Mouse (Mus musculus): ENCODE measurements at regions not wholly inside any gene's neighbourhood (a gene's known extent, or its start where the extent isn't known, plus 50 kb on each side); places are given as distances from the start of the nearest gene placed in this dataset.

DNA sequence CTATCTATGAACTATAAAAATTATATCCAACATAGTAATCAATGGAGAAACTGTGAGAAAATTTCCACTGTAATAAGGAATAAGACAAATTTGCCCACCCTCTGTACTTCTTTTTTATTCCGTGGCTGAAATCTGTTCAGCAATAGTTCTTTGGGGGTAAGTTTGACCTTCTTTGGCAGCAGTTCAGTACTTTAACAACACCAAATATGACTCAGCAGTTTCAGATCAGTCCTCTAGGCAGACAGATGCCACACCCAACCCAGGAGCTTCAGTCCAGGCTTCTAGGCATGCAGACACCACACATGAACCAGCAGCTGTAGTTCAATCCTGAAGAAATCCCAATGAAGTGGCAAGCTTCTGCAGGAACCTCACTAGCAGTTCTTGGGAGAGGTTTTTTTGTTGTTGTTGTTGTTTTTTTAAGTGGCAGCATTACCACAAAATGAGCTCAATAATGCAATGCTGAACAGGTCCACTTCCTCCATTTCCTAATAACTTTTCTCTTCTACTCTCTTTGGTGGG is 88.6 kb upstream of the Adamts9 start:
- WGBS, result 83% methylated on average over 1 of the region's 1 CpGs

DNA sequence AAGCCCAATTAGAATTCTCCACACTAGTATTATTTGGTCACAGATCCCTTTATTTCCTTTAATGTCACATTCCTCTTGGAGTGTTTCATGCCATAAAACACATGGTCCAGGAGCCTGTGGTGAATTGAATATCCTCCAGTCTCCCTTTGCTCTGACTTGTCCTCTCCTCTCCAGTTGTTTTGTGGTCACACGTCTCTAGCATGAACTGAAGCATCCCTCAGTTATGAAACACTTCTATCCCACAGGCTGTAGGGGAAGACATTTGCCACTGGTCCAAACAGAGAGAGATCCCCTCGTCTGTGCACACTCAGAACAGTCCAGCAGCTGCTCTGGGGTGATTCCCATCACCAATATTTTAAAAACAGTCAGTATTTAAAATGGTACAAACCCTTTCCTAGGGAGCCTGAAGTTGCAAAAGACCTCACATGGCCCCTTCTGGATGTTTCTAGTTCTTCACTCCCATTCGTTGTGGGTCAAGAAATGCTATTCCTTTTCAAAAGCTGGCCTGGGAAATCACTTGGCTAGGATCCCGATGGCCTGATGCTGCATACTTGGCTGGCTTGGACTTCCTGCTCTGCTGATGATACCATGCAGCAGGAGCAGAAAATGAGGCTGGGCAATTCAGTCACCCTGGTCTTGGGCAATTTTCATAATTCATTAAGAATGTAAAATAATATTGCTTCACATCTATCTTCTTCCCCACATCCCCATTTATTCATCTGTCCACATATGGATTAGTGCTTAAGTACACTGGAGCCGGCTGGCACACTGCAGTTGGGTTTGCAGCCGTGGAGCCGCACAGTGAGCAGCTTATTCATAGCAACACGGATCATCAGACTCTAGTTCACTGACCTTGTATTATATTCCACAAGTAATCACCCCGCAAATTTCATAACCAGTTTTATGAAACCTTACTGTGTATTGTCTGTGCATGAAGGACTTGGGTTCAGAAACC is 83.1 kb upstream of the Adamts9 start:
- Histone ChIP-seq H3K27ac (no peak overlapping the region), H3K9me3 (no peaks in the 10 kb centered on the region), H3K4me2 (replicated peaks) (no peak overlapping the region), H3K27me3 (no peaks in the 10 kb centered on the region), H3K4me1 (peaks cover 12% of the 10 kb centered on the region), H3K36me3 (no peaks in the 10 kb centered on the region), H3K4me3 (no peak overlapping the region), H3K9ac (no peak overlapping the region)
- ATAC-seq (ENCODE audit: low FRiP score, low read depth), result no peak
- WGBS, result 57% methylated on average over 9 of the region's 9 CpGs

More for the DNA sequence above, 88.6 kb upstream of the Adamts9 start:
- H3K4me2 ChIP-seq (replicated peaks), result no peak overlapping the region
- no peaks in the 10 kb centered on the region for H3K27me3 ChIP-seq
- H3K4me3 ChIP-seq, result no peak overlapping the region
- no peak overlapping the region for H3K27ac ChIP-seq
- H3K36me3 ChIP-seq, result no peaks in the 10 kb centered on the region
- ATAC-seq (ENCODE audit: low FRiP score, low read depth), result no peak
- no peaks in the 10 kb centered on the region for H3K4me1 ChIP-seq
- H3K9me3 ChIP-seq, result no peaks in the 10 kb centered on the region
- no peak overlapping the region for H3K9ac ChIP-seq

DNA sequence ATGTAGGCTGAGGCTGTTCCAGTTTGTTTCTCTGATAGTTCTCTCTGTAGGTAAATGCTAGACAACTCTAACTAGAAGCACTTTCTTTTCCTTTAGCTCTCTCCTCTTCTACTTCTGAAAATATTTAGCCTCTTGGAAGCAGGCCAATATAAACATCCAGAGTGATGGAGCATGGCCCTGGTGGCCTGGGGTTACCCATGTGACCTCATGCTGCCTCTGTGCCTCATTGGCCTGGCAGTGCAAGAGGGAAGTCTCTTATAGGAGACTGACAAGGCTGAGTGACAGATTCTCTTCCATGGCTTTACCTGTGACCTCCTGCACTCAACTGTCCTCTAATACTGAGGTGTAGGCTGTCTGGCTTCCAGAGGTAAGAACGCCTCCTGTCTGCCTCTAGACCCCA is 71.2 kb upstream of the Adamts9 start:
- no peak overlapping the region for H3K4me3 ChIP-seq
- H3K4me1 ChIP-seq, result peaks cover 7% of the 10 kb centered on the region
- H3K9me3 ChIP-seq, result no peaks in the 10 kb centered on the region
- no peak for ATAC-seq (ENCODE audit: low FRiP score, low read depth)
- WGBS, result 83% methylated on average over 1 of the region's 1 CpGs
- H3K36me3 ChIP-seq, result no peaks in the 10 kb centered on the region
- no peak overlapping the region for H3K4me2 ChIP-seq (replicated peaks)
- H3K9ac ChIP-seq, result no peak overlapping the region
- H3K27ac ChIP-seq, result no peak overlapping the region
- H3K27me3 ChIP-seq, result no peaks in the 10 kb centered on the region

DNA sequence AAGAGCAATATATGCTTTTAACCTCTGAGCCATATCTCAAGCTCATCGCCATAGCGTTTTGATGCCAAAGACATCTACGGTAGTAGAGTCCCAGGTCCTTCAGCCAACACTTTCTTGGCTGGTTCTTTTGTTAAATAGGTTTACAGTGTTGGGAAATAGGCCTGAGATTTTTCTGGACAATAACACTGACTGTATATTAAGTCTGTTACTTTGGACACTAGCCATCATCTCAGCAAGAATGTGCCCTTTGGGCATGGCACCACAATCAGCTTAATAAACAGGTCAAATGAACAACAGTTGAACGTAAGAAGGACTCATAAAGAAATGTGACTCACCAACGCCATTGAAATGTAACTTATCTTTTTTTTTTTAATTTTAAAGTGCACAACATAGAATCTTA is 68.6 kb upstream of the Adamts9 start:
- no peaks in the 10 kb centered on the region for H3K27me3 ChIP-seq
- H3K36me3 ChIP-seq, result no peaks in the 10 kb centered on the region
- H3K4me1 ChIP-seq, result peaks cover 7% of the 10 kb centered on the region
- no peaks in the 10 kb centered on the region for H3K9me3 ChIP-seq
- WGBS, result 83% methylated on average over 5 of the region's 5 CpGs
- H3K4me3 ChIP-seq, result no peak overlapping the region
- no peak overlapping the region for H3K27ac ChIP-seq
- H3K9ac ChIP-seq, result no peak overlapping the region
- H3K4me2 ChIP-seq (replicated peaks), result no peak overlapping the region
- no peak for ATAC-seq (ENCODE audit: low FRiP score, low read depth)

DNA sequence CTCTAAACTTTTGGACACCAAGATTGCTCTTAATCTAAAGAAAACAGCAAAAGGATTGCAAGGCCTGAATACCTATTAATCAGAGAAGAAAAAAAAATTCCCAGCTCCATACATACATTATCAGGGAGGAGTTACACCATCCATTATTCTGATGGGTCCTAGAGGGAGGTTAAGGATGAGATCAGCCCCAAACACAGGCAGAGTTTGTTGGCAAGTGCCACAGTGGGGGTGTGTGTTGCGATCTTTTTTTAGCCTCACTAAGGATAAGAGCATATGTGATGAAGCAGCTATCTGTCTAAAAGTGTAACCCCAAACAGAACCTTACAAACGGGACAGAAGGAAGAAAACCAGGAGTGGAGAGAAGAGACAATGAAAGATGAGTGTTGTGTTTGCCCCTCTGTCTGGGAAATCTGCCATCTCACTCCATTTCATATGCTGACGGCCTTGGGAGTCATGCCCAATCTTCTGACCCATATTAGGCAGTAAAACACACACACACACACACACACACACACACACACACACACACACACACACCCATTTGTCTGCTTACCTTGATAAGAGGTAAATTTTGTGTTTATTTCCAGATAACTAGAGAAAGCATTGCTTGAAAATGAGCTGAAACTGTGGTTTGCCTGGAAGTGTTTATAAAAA is 61.4 kb upstream of the Adamts9 start:
- Histone ChIP-seq H3K9ac (no peak overlapping the region), H3K4me2 (replicated peaks) (no peak overlapping the region), H3K36me3 (no peaks in the 10 kb centered on the region), H3K27me3 (no peaks in the 10 kb centered on the region), H3K4me1 (no peaks in the 10 kb centered on the region), H3K27ac (no peak overlapping the region), H3K4me3 (no peak overlapping the region), H3K9me3 (no peaks in the 10 kb centered on the region)
- 71% methylated on average over 3 of the region's 3 CpGs for WGBS
- no peak for ATAC-seq (ENCODE audit: low FRiP score, low read depth)

DNA sequence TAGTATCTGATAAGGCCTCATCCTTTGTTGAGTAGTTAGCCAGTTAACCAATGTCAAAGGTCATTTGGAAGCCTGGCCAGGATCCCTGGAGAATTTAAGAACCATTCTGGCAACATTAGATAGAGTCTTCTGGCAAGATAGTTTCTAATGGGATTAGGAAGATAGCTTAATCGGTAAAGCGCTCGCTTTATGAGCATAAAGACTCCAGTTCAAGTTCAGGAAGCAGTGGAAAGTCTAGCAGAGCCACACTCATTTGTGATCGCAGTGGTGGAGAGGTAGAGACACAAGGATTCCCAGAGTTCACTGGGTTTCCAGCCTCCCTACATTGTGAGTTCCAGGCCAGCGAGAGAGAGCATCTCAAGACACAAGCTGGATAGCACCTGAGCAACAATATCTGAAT is 60.5 kb upstream of the Adamts9 start:
- Histone ChIP-seq H3K9ac (no peak overlapping the region), H3K36me3 (no peaks in the 10 kb centered on the region), H3K27me3 (no peaks in the 10 kb centered on the region), H3K4me3 (no peak overlapping the region), H3K4me2 (replicated peaks) (no peak overlapping the region), H3K4me1 (no peaks in the 10 kb centered on the region), H3K9me3 (no peaks in the 10 kb centered on the region), H3K27ac (no peak overlapping the region)
- ATAC-seq (ENCODE audit: low FRiP score, low read depth), result no peak
- 93% methylated on average over 5 of the region's 5 CpGs for WGBS

DNA sequence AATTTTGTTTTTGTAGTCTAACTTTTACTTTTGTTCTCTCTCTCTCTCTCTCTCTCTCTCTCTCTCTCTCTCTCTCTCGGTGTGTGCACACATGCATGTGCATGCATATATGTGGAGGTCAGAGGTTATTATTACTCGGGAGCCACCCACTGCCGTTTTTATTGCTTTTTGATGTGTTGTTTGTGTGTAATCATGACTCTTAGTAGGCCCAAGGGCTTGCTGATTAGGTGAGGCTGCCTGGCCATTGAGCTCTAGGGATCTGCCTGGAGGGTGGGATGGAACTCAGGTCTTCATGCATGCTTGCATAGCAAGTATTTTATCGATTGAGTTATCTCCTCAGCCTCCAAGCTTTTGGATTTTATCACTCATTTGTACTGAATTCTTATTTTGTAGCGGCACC is 50.4 kb upstream of the Adamts9 start:
- WGBS, result 86% methylated on average over 5 of the region's 5 CpGs
- ATAC-seq (ENCODE audit: low FRiP score, low read depth), result no peak

More for the DNA sequence above, 50.4 kb upstream of the Adamts9 start:
- no peaks in the 10 kb centered on the region for H3K27me3 ChIP-seq
- H3K36me3 ChIP-seq, result no peaks in the 10 kb centered on the region
- H3K4me3 ChIP-seq, result no peak overlapping the region
- H3K9me3 ChIP-seq, result 0 out of 2 replicates have a peak, but pooled peaks cover 2% of the 10 kb centered on the region
- H3K4me2 ChIP-seq (replicated peaks), result no peak overlapping the region
- H3K9ac ChIP-seq, result no peak overlapping the region
- peaks cover 16% of the 10 kb centered on the region for H3K4me1 ChIP-seq
- H3K27ac ChIP-seq, result no peak overlapping the region
